Mouse (Mus musculus) erythroblast, embryonic 14.5 days (primary cell): ENCODE results near the gene Ube2s.

Experiments
- GATA1 ChIP-seq: IDR thresholded peaks from 2 replicates; pipeline ENCODE4 v1.6.1; 2012; ENCODE audit warnings: low read length, inconsistent platforms, mixed read lengths
- TAL1 ChIP-seq: IDR thresholded peaks from 3 replicates; pipeline ENCODE4 v1.6.1; 2012; ENCODE audit warnings: low read length, inconsistent platforms, mixed read lengths

DNA sequence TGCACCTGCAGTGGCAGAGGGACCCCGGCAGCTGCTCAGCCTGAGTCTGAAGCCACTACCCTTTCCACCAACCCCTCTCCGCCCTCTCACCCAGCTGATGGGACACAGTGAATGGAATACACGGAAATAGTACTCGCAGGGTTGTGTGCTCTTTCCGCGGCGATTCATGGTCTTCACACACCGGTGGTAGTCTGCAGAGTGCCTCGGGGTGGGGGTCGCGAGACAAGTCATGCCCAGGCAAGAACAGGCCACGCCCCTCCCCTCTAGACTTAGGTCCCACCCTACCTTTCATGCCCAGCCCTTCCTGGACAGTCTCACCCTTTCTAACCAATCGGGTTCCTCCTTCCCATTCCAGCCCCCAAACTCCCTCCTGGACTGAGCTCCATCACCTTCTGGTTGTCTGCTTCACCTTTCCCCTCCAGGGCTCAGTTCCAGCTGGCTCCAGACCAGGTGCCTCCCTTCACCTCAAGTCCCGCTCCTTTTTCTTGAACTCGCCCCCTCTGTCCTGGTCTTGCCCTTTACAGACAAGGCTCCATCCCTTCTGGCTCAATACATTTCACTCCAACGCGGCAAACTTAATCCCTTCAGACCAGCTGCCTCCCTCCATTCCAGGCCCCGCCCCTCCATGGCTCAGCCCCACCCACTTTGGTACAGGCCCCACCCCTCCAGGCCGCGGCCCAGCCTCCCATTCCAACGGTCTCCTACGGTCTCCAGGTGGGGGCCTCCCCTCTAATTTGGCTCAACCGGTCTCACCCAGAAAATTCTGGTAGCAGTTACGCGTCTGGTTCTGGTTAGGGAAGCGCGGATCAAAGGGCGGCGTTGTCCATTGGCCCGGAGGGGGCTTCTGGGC lies 60.2 kb downstream of the Ube2s start:
- no peak for TF ChIP-seq GATA1
- no peak for TF ChIP-seq TAL1
